Comparison of ENCODE assay signal across 24 mouse cellular contexts in the genomic region with DNA sequence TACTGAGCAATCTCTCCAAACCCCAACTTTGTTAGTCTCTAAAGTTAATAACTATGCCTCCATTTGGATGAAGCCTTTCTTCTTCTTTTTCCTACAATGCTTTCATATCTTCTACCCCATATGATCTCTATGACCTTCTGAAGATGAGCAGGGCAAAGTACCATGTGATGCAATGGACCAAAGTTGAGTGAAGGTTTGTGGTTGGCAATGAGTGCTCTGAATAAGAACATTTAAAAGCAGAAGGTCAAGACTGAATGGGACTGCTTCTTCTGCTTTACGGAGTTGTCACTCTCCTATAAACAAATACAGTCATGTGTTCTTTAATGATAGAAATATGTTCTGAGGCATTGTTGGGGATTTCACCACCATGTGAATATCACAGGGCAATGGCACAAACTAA.
DNase-seq lines count a peak whose midpoint lies in the region; ATAC-seq and TF ChIP-seq lines count a peak whose summit lies in the region.
"Had no signal": no experiment of that assay in that cellular context is flagged by ENCODE, and none has a peak within 500 bp of the region (broad histone marks: within the 10 kb centered on the region; RNA-seq: fewer than 3 reads in every experiment).

No protein-coding gene starts in this region.

- no peak overlapping the region for H3K4me2 ChIP-seq in liver, postnatal 0 days (ENCODE audit: low read depth, low read length)
- no peak overlapping the region for H3K4me2 ChIP-seq in liver, embryonic 11.5 days
- H3K4me2 ChIP-seq: embryonic facial prominence, embryonic 13.5 days; embryonic facial prominence, embryonic 15.5 days; forebrain, embryonic 12.5 days had no signal

- 80% methylated on average over 1 of the region's 1 CpGs for WGBS in liver, postnatal 0 days (ENCODE audit: insufficient replicate concordance)
- 92% methylated on average over 1 of the region's 1 CpGs for WGBS in liver, embryonic 11.5 days

- H3K9ac ChIP-seq in liver, postnatal 0 days (replicated peaks), result no peak overlapping the region
- no peak overlapping the region for H3K9ac ChIP-seq in liver, embryonic 11.5 days (ENCODE audit: low read depth, low read length)
- H3K9ac ChIP-seq: embryonic facial prominence, embryonic 13.5 days; embryonic facial prominence, embryonic 15.5 days; forebrain, embryonic 12.5 days had no signal

- H3K27me3 ChIP-seq in liver, postnatal 0 days (ENCODE audit: insufficient read depth, low read length), result no peaks in the 10 kb centered on the region
- H3K27me3 ChIP-seq in liver, embryonic 11.5 days (replicated peaks; ENCODE audit: control insufficient read depth, insufficient read depth, low read length), result no peaks in the 10 kb centered on the region
- H3K27me3 ChIP-seq: embryonic facial prominence, embryonic 13.5 days; embryonic facial prominence, embryonic 15.5 days; forebrain, embryonic 12.5 days had no signal

- no peak for TF ChIP-seq CTCF in liver, postnatal 0 days (IDR thresholded peaks at IDR 0.05; ENCODE audit: low read depth)
- TF ChIP-seq CTCF in layer of hippocampus, adult 2 months (conservative IDR thresholded peaks at IDR 0.05), result no peak

- no peak for TF ChIP-seq EP300 in liver, postnatal 0 days (IDR thresholded peaks at IDR 0.05; ENCODE audit: low read depth)

- ATAC-seq in liver, postnatal 0 days, result 0 out of 2 replicates have a peak, but pooled peaks have one; percentile 17
- ATAC-seq in liver, embryonic 11.5 days (replicated peaks; ENCODE audit: low FRiP score), result no peak
- ATAC-seq in common myeloid progenitor, adult 5-6 weeks (replicated peaks; ENCODE audit: low read depth, poor library complexity, severe bottlenecking), result peak; percentile 22; the same call in 1 of the 2 replicates
- ATAC-seq in granulocyte monocyte progenitor cell, adult 5-6 weeks (replicated peaks; ENCODE audit: poor library complexity, severe bottlenecking), result peak; percentile 80
- peak; percentile 63 for ATAC-seq in megakaryocyte progenitor cell, adult 5-6 weeks (replicated peaks; ENCODE audit: poor library complexity)
- ATAC-seq: forebrain, embryonic 14.5 days; forebrain, embryonic 16.5 days had no signal

- H3K36me3 ChIP-seq in liver, postnatal 0 days (replicated peaks; ENCODE audit: insufficient read depth, low read length), result no peaks in the 10 kb centered on the region
- H3K36me3 ChIP-seq in liver, embryonic 11.5 days (ENCODE audit: control insufficient read depth, insufficient read depth, low read length), result no peaks in the 10 kb centered on the region
- H3K36me3 ChIP-seq: embryonic facial prominence, embryonic 13.5 days; embryonic facial prominence, embryonic 15.5 days; forebrain, embryonic 10.5 days; forebrain, embryonic 12.5 days had no signal

- no peaks in the 10 kb centered on the region for H3K4me1 ChIP-seq in liver, postnatal 0 days (ENCODE audit: insufficient read depth)
- H3K4me1 ChIP-seq in liver, embryonic 11.5 days (replicated peaks; ENCODE audit: control insufficient read depth, insufficient read depth, low read length), result no peaks in the 10 kb centered on the region
- H3K4me1 ChIP-seq: embryonic facial prominence, embryonic 13.5 days; embryonic facial prominence, embryonic 15.5 days; forebrain, embryonic 10.5 days; forebrain, embryonic 12.5 days had no signal

- 0 out of 2 replicates have a peak overlapping the region, but pooled peaks have one; percentile 39 for H3K27ac ChIP-seq in liver, postnatal 0 days (ENCODE audit: low read depth)
- H3K27ac ChIP-seq in liver, embryonic 11.5 days (ENCODE audit: low read depth, low read length), result no peak overlapping the region
- no peak overlapping the region for H3K27ac ChIP-seq in layer of hippocampus, adult 2 months
- H3K27ac ChIP-seq: embryonic facial prominence, embryonic 13.5 days; embryonic facial prominence, embryonic 15.5 days; forebrain, embryonic 10.5 days; forebrain, embryonic 12.5 days had no signal

- no peak for DNase-seq in liver, postnatal 0 days
- DNase-seq in liver, embryonic 11.5 days (ENCODE audit: low spot score), result no peak
- no peak for DNase-seq in neural tube, embryonic 10.5 days (ENCODE audit: extremely low spot score, low spot score)
- no peak for DNase-seq in layer of hippocampus, adult 2 months (ENCODE audit: low spot score in 2 of 2)
- no peak for DNase-seq in adrenal gland, adult 8-10 months
- DNase-seq: adrenal gland, adult 2 months; adrenal gland, postnatal 14 days; adrenal gland, postnatal 36 days; cerebellum, adult 11-12 months; cerebellum, adult 2 months; cerebellum, adult 9-10 months; cerebellum, postnatal 10 days; cerebellum, postnatal 25 days; embryo, embryonic 11 days had no signal

- H3K4me3 ChIP-seq in liver, postnatal 0 days (ENCODE audit: low read depth, low read length), result no peak overlapping the region
- no peak overlapping the region for H3K4me3 ChIP-seq in liver, embryonic 11.5 days (ENCODE audit: low read depth, low read length)
- no peak overlapping the region for H3K4me3 ChIP-seq in layer of hippocampus, adult 2 months
- H3K4me3 ChIP-seq: embryonic facial prominence, embryonic 13.5 days; embryonic facial prominence, embryonic 15.5 days; erythroblast, embryonic 14.5 days; forebrain, embryonic 10.5 days; forebrain, embryonic 12.5 days had no signal

- no peaks in the 10 kb centered on the region for H3K9me3 ChIP-seq in liver, postnatal 0 days (ENCODE audit: low read length)
- H3K9me3 ChIP-seq in liver, embryonic 11.5 days (ENCODE audit: control insufficient read depth, low read length), result no peaks in the 10 kb centered on the region
- H3K9me3 ChIP-seq: embryonic facial prominence, embryonic 13.5 days; embryonic facial prominence, embryonic 15.5 days; forebrain, embryonic 10.5 days; forebrain, embryonic 12.5 days had no signal
